Mouse (Mus musculus) liver, postnatal 0 days (tissue): ENCODE data around the gene Gm45618. TPM values are rescaled to one million over a fixed set of nuclear protein-coding genes. Genes with fewer than 3 reads are reported as not detected.
"Not testable (repeated sequence)": the region's sequence is repeated elsewhere in the genome, so short reads cannot be mapped to it uniquely, and the experiment has no call there.

Experiments
- ATAC-seq: fragments of 200-750 bp; cut with Nextera tagmentation; 2 replicates; pipeline ENCODE4 v1.8.0; 2017; ENCODE audit warnings: mild to moderate bottlenecking, moderate library complexity
- DNase-seq: peaks from one replicate; pipeline ENCODE4 v3.0.0-alpha.2; 2016
- H3K27ac ChIP-seq: fragments of 300-500 bp; sonication (generic); 2 replicates; pipeline ENCODE4 v1.5.1; 2014; ENCODE audit warnings: antibody characterized with exemption, moderate library complexity, mild to moderate bottlenecking, low read depth
- H3K27me3 ChIP-seq: fragments of 300-500 bp; sonication (generic); 2 replicates; pipeline ENCODE4 v1.6.1; 2014; ENCODE audit warnings: low read length, control low read depth, mixed read lengths; ENCODE audit not compliant: insufficient read depth
- H3K36me3 ChIP-seq: fragments of 300-500 bp; sonication (generic); replicated peaks from 2 replicates; pipeline ENCODE4 v1.6.1; 2014; ENCODE audit warnings: mild to moderate bottlenecking, control low read depth, low read length, moderate library complexity, mixed read lengths; ENCODE audit not compliant: insufficient read depth
- H3K4me1 ChIP-seq: fragments of 300-500 bp; sonication (generic); 2 replicates; pipeline ENCODE4 v1.6.1; 2014; ENCODE audit warnings: antibody characterized with exemption, mild to moderate bottlenecking, control low read depth; ENCODE audit not compliant: insufficient read depth
- H3K4me2 ChIP-seq: fragments of 300-500 bp; sonication (generic); 2 replicates; pipeline ENCODE4 v1.6.1; 2014; ENCODE audit warnings: low read depth, mild to moderate bottlenecking, low read length, moderate library complexity, mixed read lengths
- H3K4me3 ChIP-seq: fragments of 300-500 bp; sonication (generic); 2 replicates; pipeline ENCODE4 v1.5.1; 2014; ENCODE audit warnings: low read depth, low read length
- H3K9ac ChIP-seq: fragments of 300-500 bp; sonication (generic); replicated peaks from 2 replicates; pipeline ENCODE4 v1.6.1; 2014; ENCODE audit warnings: mild to moderate bottlenecking, moderate library complexity
- H3K9me3 ChIP-seq: fragments of 300-500 bp; sonication (generic); 2 replicates; pipeline ENCODE4 v1.6.1; 2016; ENCODE audit warnings: mild to moderate bottlenecking, control low read depth, low read length, mixed read lengths
- CTCF ChIP-seq: sonication (generic); IDR thresholded peaks from 2 replicates; pipeline ENCODE4 v1.5.1; 2016; ENCODE audit warnings: antibody characterized with exemption, low read depth
- EP300 ChIP-seq: IDR thresholded peaks from 2 replicates; pipeline ENCODE4 v1.6.1; 2016; ENCODE audit warnings: antibody characterized with exemption, low read depth, mild to moderate bottlenecking
- WGBS: fragments of 180-500 bp; shearing (Covaris S2); extraction: QIAGEN DNeasy Blood & Tissue Kit; methylation state at CpG from one replicate; pipeline ENCODE4 v1.1.7; 2014; ENCODE audit not compliant: insufficient replicate concordance; 5-methylcytosine and 5-hydroxymethylcytosine counted together
- polyA plus RNA-seq: library from polyadenylated mRNA; unstranded; fragments of >200 nt; fragmentation: Nextera tagmentation; extraction: Ambion mirVana; gene quantifications from 2 replicates; pipeline ENCODE4 v1.2.1, GENCODE M21; 2015

Gm45618 gene
- polyA plus RNA-seq, 1 experiment from 2014 or later: not detected

DNA sequence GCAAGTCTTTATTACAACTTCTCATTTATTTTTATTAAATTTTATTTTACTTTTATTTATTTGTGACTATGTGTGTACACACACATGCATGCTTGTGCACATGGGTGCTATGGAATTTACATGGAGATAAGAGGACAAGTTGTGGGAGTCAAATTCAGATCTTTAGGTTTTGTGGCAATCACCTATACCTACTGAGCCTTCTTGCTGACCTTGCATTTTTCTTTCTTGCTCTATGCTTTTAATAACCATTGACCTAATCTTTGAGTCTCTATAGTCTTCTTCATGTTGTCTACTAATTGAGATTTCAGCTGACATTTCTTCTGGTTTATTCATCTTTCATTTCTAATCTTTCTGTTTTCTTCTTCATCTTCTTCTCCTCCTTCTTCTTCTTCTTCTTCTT is 28.1 kb upstream of the Gm45618 start:
- Histone ChIP-seq H3K27ac (no peak overlapping the region), H3K4me1 (no peaks in the 10 kb centered on the region), H3K27me3 (no peaks in the 10 kb centered on the region), H3K36me3 (no peaks in the 10 kb centered on the region), H3K9ac (no peak overlapping the region), H3K9me3 (no peaks in the 10 kb centered on the region), H3K4me2 (no peak overlapping the region), H3K4me3 (no peak overlapping the region)
- TF ChIP-seq EP300 (no peak), CTCF (no peak)
- no peak for DNase-seq
- no peak for ATAC-seq

DNA sequence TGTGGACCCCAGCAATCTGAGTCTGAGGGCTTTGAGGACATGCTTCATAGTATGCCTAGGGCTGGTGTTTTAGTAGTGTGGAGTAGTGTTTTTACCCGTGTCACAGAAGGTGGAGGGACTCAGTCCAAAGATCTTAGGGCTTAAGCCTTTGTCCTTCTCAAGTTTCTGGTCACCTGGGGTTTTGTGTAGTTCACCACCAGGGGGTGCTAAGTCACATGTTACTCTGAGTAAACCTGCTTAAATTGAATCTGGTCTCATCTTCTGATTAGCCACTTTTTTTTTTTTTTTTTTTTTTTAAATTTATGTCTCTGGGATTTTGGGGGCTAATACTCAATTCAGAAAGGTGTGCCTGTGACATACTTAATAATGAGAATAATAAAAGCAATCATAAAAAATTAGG is 25.5 kb upstream of the Gm45618 start:
- DNase-seq (peak; percentile 44), ATAC-seq (no peak)
- Histone ChIP-seq H3K4me2 (no peak overlapping the region), H3K27ac (no peak overlapping the region), H3K4me1 (no peaks in the 10 kb centered on the region), H3K36me3 (no peaks in the 10 kb centered on the region), H3K27me3 (no peaks in the 10 kb centered on the region), H3K9me3 (no peaks in the 10 kb centered on the region), H3K9ac (no peak overlapping the region), H3K4me3 (no peak overlapping the region)
- WGBS: 11% methylated on average over 1 of the region's 1 CpGs
- TF ChIP-seq CTCF: peak; percentile 69
- no peak for TF ChIP-seq EP300

DNA sequence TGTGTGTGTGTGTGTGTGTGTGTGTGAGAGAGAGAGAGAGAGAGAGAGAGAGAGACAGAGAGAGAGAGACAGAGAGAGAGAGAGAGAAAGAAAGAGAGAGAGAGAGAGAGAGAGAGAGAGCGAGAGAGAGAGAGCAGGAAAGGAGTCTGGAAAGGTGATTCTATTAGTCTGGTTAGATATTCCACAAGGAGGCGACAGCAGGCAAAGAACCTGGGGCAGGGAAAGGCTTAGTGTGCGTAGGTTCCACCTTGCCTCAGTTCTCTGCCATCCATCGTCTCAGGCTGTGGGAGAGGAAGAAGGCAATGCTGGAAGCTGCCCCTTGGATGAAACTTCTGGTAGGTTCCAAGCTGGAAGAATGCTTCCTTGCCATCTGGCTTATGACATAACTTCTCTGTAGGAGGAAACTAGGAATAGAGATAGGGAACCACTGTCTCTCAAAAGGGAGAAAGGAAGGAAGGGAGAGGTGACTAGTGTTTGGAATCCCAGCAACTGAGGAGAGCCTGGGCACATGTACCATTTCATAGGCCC is 24.9 kb upstream of the Gm45618 start:
- no peak overlapping the region for H3K27ac ChIP-seq
- no peak overlapping the region for H3K9ac ChIP-seq
- no peak overlapping the region for H3K4me3 ChIP-seq
- ATAC-seq: no peak
- no peaks in the 10 kb centered on the region for H3K4me1 ChIP-seq
- no peaks in the 10 kb centered on the region for H3K9me3 ChIP-seq
- DNase-seq: no peak
- WGBS: 50% methylated on average over 4 of the region's 4 CpGs
- no peaks in the 10 kb centered on the region for H3K36me3 ChIP-seq
- no peaks in the 10 kb centered on the region for H3K27me3 ChIP-seq
- no peak overlapping the region for H3K4me2 ChIP-seq
- no peak for TF ChIP-seq CTCF
- TF ChIP-seq EP300: no peak

DNA sequence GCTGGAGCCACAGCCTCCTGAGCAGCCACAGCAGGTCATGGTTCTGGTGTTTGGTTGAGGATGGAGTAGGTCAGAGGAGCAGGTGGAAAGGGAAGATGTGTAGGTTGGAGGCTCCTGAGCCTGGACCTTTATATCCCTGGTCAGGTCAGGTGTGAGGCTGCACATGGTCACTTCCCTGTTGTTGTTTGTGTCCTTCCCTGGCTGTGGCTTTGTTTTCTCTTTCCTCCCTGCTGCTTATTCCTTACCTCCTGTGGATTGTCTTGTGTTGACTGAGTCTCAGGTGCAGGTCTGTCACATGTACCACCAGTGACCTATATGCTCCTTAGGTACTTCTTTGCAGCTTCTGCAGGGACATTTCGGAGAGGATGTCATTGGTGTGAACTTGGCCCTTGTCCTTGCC is 24.0 kb upstream of the Gm45618 start, which contains the start of gene Gm45337:
Gene Gm45337, minus strand, starts transcription at position 101 of the 400 bp plus-strand sequence.
- TF ChIP-seq EP300 (no peak), CTCF (no peak)
- Histone ChIP-seq H3K36me3 (no peaks in the 10 kb centered on the region), H3K4me1 (no peaks in the 10 kb centered on the region), H3K27ac (no peak within 1 kb of the TSS), H3K27me3 (no peaks in the 10 kb centered on the region), H3K4me3 (no peak within 1 kb of the TSS), H3K4me2 (no peak within 1 kb of the TSS), H3K9me3 (no peaks in the 10 kb centered on the region), H3K9ac (no peak within 1 kb of the TSS)
- DNase-seq: no peak
- WGBS: 68% methylated on average over 1 of the region's 1 CpGs
- no peak for ATAC-seq

DNA sequence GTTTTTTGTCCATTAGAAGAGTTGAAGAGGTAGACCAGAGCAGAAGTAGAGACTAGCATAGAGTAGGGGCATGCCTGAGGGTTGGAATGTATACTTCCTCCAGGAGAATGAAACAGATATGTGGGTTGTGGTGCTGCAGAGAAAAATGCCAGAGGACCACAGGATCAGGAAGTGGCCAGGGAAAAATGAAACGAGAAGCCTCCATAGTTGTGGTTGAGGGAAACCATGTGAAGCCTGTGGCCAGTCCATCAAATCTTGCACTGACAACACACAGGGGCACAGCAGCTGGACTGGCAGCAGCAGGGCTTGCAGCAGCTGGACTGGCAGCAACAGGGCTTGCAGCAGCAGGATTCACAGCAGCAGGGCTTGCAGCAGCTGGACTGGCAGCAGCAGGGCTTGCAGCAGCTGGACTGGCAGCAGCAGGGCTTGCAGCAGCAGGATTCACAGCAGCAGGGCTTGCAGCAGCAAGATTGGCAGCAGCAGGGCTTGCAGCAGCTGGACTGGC is 23.0 kb upstream of the Gm45618 start:
- ATAC-seq, H3K27me3 ChIP-seq: not testable (repeated sequence)
- 26% methylated on average over 1 of the region's 1 CpGs for WGBS

DNA sequence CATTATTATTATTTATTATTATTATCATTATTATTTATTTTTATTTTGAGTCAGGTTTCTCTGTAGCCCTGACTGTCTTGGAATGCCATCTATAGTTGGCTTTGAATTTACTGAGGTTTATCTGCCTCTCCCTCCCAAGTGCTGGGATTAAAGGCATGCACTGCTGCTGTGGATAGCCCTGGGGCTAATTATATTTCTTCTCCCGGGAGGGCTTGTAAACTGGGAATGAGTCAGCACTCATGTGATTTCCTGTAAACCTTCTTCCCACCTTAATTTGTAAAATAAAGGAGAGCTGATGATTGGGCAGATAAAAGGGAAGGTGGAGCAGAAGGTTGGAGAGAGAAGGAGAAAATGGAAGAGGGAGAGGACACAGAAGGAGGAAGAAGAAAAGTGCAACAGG is 20.2 kb upstream of the Gm45618 start:
- Histone ChIP-seq H3K9me3 (no peaks in the 10 kb centered on the region), H3K4me2 (no peak overlapping the region), H3K4me1 (no peaks in the 10 kb centered on the region), H3K27me3 (no peaks in the 10 kb centered on the region), H3K27ac (no peak overlapping the region), H3K9ac (no peak overlapping the region), H3K36me3 (no peaks in the 10 kb centered on the region), H3K4me3 (no peak overlapping the region)
- TF ChIP-seq CTCF (no peak), EP300 (no peak)
- WGBS: 29% methylated on average over 1 of the region's 1 CpGs
- ATAC-seq (no peak), DNase-seq (no peak)

More for the DNA sequence above, 23.0 kb upstream of the Gm45618 start:
- not testable (repeated sequence) for DNase-seq, H3K4me3 ChIP-seq, H3K9me3 ChIP-seq, H3K36me3 ChIP-seq, H3K4me1 ChIP-seq, H3K27ac ChIP-seq, H3K9ac ChIP-seq, H3K4me2 ChIP-seq

DNA sequence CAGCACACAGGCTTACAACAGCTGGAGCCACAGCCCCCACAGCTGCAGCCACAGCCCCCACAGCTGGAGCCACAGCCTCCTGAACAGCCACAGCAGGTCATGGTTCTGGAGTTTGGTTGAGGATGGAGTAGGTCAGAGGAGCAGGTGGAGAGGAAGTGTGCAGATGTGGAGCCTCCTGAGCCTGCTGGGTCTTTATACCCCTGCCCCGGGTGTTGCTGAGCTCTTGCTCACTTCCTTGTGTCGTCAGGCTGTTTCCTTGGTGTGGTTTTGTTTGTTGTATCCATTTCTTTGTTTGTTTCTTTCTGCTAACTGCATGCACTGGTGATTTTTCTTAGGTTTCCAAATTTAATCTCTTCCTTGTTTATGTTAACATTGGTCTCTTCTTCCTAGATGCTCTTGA is 15.4 kb upstream of the Gm45618 start, which contains the start of gene Gm39115:
Gene Gm39115, minus strand, starts transcription at position 101 of the 400 bp plus-strand sequence.
- not testable (repeated sequence) for H3K4me2 ChIP-seq, DNase-seq, H3K4me1 ChIP-seq, H3K27me3 ChIP-seq, H3K4me3 ChIP-seq, H3K27ac ChIP-seq, ATAC-seq, H3K9ac ChIP-seq, H3K36me3 ChIP-seq, H3K9me3 ChIP-seq
- WGBS: 22% methylated on average over 2 of the region's 2 CpGs
